Mouse (Mus musculus): Measurements from ENCODE around the gene Erich6b. TPM values are rescaled to one million over a fixed set of nuclear protein-coding genes. Genes with fewer than 3 reads are reported as not detected.

Gene Erich6b
- polyA plus RNA-seq, 1 experiment from 2014 or later, result not detected

Other genes with a start within 250 kb of the Erich6b start
- gene Siah3, start 186.3 kb upstream of the Erich6b start, polyA plus RNA-seq (2015; fragmentation: Nextera tagmentation; extraction: Ambion mirVana), result 0.12 and 0.16 TPM in 2 replicates
- gene Spert, start 49.1 kb upstream of the Erich6b start, polyA plus RNA-seq (2015; fragmentation: Nextera tagmentation; extraction: Ambion mirVana), result not detected in 2 replicates
- gene Cog3, start 112.3 kb downstream of the Erich6b start, polyA plus RNA-seq (2015; fragmentation: Nextera tagmentation; extraction: Ambion mirVana), result 16.5 TPM in 2 replicates
- 2.1 and 2.4 TPM in 2 replicates for gene Slc25a30, start 144.8 kb downstream of the Erich6b start, polyA plus RNA-seq (2015; fragmentation: Nextera tagmentation; extraction: Ambion mirVana)
- 829 and 857 TPM in 2 replicates for gene Tpt1, start 202.8 kb downstream of the Erich6b start, polyA plus RNA-seq (2015; fragmentation: Nextera tagmentation; extraction: Ambion mirVana)